15 mouse cellular contexts compared by ENCODE assay signal in the genomic region with DNA sequence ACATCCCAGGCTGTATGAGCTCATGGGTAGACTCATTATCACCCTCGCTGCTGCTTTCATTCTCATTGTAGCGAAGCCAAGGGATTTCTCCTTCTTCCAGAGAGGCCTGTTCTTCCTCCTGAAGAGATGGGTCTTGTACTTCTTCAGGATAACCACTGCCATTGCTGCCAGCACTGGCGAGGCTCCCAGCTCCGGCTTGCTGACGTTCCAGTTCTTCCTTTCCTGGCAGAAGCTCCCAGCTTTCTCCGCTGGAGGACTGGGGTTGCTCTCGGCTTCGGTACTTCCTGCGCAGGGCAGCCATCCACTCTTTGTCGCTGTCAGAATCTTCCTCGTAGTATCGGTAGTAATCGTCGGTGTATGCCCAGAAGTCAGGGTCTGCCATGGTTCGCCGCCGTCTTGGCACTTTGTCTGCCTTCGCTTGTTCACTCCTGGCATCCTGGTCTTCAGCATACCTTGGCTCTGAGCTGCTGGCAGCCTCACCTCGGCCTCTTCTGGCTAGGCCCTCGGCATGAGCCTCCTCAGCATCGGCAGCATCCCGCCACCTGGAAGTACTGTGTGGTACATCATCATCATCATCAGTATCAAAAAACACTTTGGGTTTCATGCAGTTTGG. TPM values are rescaled to one million over a fixed set of nuclear protein-coding genes. Genes with fewer than 3 reads are reported as not detected.
DNase-seq lines count a peak whose midpoint lies in the region.
"Had no signal": no experiment of that assay in that cellular context is flagged by ENCODE, and none has a peak within 500 bp of the region (broad histone marks: within the 10 kb centered on the region; RNA-seq: fewer than 3 reads in every experiment).

No protein-coding gene starts in this region.

- H3K36me3 ChIP-seq in heart, embryonic 10.5 days: peaks cover 22% of the 10 kb centered on the region

- peaks cover 18% of the 10 kb centered on the region; the same call in 1 of the 2 replicates for H3K27me3 ChIP-seq in heart, embryonic 10.5 days (ENCODE audit: insufficient read depth, poor library complexity, severe bottlenecking)

- intact Hi-C loops in heart, postnatal 36 days (cut with DNase I): no loop called here

- peak; percentile 67 for DNase-seq in cerebellum, adult 11-12 months
- no peak for DNase-seq in cerebellum, postnatal 4 days (ENCODE audit: low spot score in 2 of 2)
- peak; percentile 16 to 23 for DNase-seq in heart, postnatal 36 days
- no peak for DNase-seq in heart, embryonic 10.5 days (ENCODE audit: low spot score)
- DNase-seq in cerebellum, adult 18-20 months: peak; percentile 67 to 70
- peak; percentile 21 for DNase-seq in gastrocnemius, postnatal 10 days
- no peak for DNase-seq in urinary bladder, adult 2 months (ENCODE audit: low spot score)
- DNase-seq in adrenal gland, postnatal 4 days (ENCODE audit: low spot score in 2 of 2): no peak
- DNase-seq: adrenal gland, postnatal 14 days; lung, adult 2 months; lung, postnatal 4 days; right cerebral cortex, postnatal 14 days; thymus, adult 2 months had no signal

- WGBS in heart, embryonic 10.5 days: 94% methylated on average over 22 of the region's 22 CpGs

- no peak overlapping the region for H3K4me3 ChIP-seq in heart, embryonic 10.5 days
- H3K4me3 ChIP-seq: hindbrain, embryonic 10.5 days; midbrain, embryonic 12.5 days had no signal

- H3K4me1 ChIP-seq in heart, embryonic 10.5 days: peaks cover 16% of the 10 kb centered on the region

- no peak overlapping the region for H3K27ac ChIP-seq in heart, embryonic 10.5 days
- H3K27ac ChIP-seq: hindbrain, embryonic 10.5 days; midbrain, embryonic 12.5 days had no signal

- H3K9me3 ChIP-seq in heart, embryonic 10.5 days: no peaks in the 10 kb centered on the region
- H3K9me3 ChIP-seq: hindbrain, embryonic 10.5 days; midbrain, embryonic 12.5 days had no signal

RNA-seq across cellular contexts. Expression of a gene that starts 3.9 kb away (rescaled TPM):
- 10 to 100 TPM; 18.6 to 23.3 TPM for total RNA-seq in heart, postnatal 36 days (2021)
- polyA plus RNA-seq in heart, embryonic 10.5 days (2016; fragmentation: Nextera tagmentation; extraction: Ambion mirVana): 111 and 146 TPM in 2 replicates
- total RNA-seq in gastrocnemius, postnatal 10 days (2021): 10 to 100 TPM; 31.4 to 36.5 TPM
- 67.9 and 70.6 TPM in 2 replicates for polyA plus RNA-seq in urinary bladder, adult 2 months (2012; rRNA removed)
- total RNA-seq in adrenal gland, postnatal 4 days (2021): 100 to 1,000 TPM; 119 to 124 TPM

Comparison
In these comparisons a context has a peak if more than half of its experiments do, and no peak if none do; other contexts are left out.
1. DNase-seq: peak in cerebellum, adult 11-12 months (single experiment), heart, postnatal 36 days (2 of 2), cerebellum, adult 18-20 months (2 of 2) and gastrocnemius, postnatal 10 days (single experiment); none in cerebellum, postnatal 4 days (0 of 2), heart, embryonic 10.5 days (single experiment), urinary bladder, adult 2 months (single experiment) and adrenal gland, postnatal 4 days (0 of 2).